Mouse (Mus musculus) lung, postnatal 0 days (tissue): ENCODE measurements around the gene Snf8.

ENCODE experiments used
- CTCF ChIP-seq: IDR thresholded peaks from 2 replicates; pipeline ENCODE4 v1.5.1; 2016; ENCODE audit warnings: antibody characterized with exemption, mild to moderate bottlenecking
- EP300 ChIP-seq: IDR thresholded peaks from 2 replicates; pipeline ENCODE4 v1.6.1; 2016; ENCODE audit warnings: antibody characterized with exemption, mild to moderate bottlenecking, control low read depth

- no peak for TF ChIP-seq CTCF
- TF ChIP-seq EP300, result no peak
Observed at GRCm38 (mm10) chr11:96028130-96028529, 6.6 kb upstream of the Snf8 start.
